Mouse (Mus musculus) MN1 (cell line): Measurements from ENCODE around the gene Scin.
"Not testable (repeated sequence)": the region's sequence is repeated elsewhere in the genome, so short reads cannot be mapped to it uniquely, and the experiment has no call there.

Experiments used
- DNase-seq: peaks from one replicate; pipeline ENCODE4 v3.0.0-alpha.2; 2016; ENCODE audit warnings: low spot score

Gene Scin

DNA sequence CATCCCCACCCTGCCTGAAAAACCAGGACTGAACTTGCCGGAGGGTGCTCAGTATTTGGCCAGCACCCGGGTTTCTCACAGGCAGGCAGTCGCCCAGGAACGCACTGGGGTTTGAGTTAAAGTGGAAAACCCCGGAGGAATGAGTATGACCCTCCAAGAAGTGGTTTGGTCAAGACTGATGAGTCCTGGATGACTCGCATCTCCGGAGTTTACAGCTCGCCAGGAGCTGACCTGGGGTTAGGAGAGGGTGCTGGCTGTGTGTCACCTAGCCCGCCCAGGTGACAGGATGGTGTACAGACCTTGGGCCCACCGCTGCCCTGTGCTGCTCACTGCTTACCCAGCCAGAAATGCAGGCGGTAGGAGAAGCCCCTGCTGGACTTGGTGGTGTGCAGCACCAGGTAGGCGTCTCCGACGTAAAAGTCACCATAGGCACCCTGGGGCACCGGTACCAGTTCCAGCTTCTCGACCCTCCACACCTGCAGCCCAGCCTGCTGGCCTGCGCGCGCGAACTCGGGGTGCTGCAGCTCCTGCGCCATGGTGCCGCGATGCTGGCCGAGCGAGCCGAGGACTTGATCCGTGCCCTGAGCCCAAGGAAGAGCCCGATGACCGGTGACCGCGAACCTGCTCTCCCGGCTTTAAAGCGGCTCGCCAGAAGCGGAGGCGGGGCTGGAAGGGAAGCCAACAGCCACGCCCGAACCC is at the start of gene Scin:
Gene Scin (minus strand): TSS at position 656 of the 699 bp plus-strand sequence.
- DNase-seq: no peak

DNA sequence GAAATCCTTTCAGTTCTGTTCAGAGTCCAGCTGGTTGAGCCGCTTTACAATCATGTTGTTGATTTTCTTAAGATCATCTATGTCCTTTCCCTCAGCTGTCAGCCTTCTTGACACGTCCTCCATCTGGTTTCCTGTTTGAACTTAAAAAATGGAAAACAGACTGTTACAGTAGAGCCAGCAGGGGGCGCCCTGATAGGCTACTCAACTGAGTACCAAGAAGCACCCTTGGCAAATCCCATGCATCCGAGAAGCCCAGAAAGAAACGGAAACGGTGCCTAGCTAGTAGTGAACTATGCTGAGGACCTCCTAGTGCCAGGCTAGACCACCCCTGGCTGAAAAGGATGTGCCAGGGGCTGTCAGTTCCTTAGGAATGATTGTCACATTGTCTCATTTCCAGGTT is 43.1 kb upstream of the Scin start:
- no peak for DNase-seq

DNA sequence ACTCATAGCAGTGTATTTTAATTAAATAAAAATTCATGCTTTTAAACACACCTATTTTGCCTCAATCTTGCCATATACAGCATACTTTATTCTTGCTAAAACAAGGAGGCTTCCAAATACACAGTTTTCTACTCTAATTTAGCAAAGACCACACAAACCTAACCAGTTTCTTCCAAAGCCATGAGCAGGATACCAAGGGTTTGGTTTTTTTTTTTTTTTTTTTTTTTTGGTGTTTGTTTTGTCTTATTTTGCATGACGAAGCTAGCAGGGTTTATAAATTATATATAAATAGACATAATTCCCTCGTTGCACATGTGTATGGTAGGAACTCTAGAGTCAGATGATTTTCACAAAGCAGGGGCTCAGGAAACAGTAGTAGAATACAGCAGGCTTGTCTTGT is 42.1 kb upstream of the Scin start:
- no peak for DNase-seq

DNA sequence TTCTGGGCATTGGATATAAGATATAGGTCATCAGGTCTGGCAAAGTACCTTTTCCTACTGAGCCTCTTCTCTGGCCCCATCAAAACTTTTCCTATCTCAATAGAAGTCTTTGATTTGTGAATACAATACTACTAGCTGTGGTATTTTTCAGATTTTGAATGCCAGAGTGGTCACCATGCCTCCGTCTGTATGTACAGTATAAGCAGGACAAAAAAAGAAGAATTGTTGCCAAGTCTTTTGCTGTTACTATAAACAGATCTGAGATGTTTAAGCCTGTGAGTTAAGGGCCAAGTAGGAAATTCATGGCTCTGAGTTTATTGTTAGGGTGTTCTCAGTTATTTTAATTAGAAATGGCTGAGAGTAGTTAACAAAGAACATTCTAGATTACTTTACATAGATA is 41.1 kb upstream of the Scin start:
- DNase-seq: not testable (repeated sequence)

DNA sequence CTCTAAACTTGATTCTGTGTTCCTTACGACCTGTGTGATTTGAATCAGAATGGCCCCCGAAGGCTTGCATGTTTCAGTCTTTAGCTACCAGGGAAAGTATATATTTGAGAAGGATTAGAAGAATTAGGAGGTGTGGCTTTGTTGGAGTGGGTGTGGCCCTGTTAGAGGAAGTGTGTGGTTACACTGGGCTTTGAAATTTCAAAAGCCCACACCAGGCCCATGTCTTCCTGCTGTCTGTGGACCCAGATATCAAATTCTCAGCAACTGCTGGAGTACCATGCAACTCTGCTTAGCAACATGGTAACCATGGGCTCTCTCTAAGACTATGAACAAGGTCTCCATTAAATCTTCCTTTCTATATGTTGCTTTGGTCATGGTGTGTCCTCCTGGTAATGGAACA is 37.6 kb upstream of the Scin start:
- DNase-seq: no peak

DNA sequence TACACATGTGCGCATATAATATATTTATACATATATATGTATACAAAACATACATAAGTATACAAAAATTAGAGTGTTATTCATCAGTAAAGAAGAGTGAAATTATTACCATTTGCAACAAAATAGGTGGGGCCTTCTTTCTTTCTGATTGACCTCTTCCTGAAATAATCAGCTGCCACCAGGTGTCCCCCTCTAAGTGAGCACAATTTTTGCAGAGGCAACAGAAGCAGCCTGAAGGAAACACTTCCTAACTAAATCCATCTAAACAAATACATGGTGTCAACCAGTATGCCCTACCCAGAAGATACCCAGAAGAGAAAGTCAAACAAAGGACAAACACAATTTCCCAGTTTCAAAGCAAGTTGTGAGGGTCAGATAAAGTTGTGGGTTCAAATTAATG is 35.6 kb upstream of the Scin start:
- DNase-seq: no peak

DNA sequence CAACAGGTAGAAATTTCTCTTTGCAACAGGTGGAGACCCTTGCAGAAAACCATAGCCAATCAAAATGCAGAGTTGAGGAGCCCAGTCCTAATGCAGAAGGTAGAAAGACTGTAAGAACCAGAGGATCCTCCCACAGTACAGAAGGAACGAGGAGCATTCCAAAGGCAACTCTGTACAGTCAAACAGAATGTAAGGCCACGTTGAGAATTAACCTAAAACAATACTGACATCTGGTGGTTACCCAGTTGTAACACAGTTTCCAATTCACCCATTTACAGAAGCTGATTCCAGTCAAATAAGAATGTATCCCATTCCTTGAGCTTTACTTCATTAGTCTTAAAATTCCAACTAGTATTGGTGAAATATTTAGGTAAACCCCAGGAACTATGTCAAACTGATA is 30.6 kb upstream of the Scin start:
- DNase-seq: peak; percentile 65

DNA sequence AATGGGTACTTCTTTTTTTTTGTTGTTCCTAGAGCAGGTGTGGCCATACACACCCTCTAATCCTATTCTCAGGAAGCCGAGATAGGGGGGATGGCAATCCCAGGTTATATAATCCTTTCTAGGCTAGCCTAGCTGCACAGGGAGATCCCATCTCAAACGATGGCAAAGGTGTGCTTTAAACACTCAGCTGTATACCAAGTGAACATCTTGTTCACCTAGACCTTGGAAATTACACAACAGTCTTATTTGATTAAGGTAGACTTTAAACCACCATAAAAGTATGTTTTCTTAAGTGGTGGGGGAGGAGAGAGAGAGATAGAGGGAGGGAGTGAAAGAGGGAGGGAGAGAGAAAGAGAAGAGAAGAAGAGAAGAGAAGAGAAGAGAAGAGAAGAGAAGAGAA is 26.7 kb upstream of the Scin start:
- DNase-seq: no peak

DNA sequence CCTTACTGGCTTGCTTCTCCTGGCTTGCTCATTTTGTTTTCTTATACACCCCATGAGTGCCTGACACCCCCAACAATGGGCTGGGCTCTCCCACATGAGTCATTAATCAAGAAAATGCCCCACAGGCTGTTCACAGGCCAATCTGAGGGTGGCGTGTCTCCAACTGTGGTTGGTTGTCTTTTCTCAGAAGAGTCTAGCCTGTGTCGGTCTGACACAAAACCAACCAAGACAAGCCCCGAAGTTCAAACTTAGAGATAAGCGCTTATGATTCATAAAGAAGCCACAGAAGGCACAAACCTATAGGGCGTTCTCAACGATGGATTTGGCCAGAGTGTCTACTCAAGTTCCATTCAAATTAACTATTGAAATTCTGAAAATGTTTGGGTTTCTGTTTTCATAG is 20.2 kb upstream of the Scin start:
- no peak for DNase-seq

DNA sequence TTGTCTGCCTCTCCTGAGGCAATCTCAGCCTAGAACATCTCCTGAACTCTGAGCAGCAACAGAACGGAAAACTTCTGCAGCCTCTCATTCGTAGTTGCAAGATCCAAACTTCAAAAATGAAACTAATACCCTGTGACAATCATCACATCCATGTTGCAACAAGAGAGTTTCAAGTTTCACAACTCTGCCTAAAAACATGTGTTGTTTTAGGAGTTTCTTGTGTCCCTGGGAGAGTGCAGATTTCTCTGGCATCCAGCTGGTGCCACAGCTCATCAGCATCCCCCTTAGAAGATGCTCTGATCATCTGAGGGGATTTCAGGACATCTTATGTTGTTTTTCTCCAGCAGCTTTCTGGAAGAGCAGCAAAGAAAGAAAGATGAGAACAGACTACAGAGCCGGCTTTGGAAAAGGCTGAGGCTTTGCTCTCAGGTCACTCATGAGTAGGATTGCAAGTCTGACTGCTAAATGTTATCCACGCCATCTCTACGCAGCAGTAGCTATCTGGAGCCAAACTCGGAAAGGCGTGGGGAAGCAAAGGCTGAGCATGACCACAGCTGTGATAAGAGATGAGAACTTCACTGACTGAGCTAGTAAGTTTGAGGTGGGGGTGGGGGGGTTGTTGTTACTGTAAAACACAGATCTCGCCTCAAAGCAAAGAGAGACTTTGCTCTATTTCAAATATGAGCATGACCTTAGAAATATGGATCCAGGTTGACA is 18.5 kb upstream of the Scin start:
- no peak for DNase-seq

DNA sequence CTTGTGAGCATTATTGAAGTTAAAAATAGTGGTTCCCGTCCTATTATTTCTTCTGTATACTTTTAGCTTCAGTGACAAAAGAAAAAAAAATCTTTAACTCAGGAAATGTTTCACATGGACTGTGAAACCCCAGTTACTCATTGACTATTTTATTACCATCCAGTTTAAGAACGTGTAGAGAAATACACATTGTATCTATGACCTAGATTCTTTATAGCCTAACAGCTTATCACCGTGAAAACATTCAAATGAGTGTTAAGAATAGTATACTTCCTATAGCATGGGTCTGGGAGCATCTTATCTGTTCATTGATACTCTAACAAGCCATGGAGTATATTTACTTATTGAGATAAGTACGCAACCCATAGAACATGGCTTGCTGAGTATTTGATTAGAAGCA is 13.3 kb upstream of the Scin start:
- no peak for DNase-seq

DNA sequence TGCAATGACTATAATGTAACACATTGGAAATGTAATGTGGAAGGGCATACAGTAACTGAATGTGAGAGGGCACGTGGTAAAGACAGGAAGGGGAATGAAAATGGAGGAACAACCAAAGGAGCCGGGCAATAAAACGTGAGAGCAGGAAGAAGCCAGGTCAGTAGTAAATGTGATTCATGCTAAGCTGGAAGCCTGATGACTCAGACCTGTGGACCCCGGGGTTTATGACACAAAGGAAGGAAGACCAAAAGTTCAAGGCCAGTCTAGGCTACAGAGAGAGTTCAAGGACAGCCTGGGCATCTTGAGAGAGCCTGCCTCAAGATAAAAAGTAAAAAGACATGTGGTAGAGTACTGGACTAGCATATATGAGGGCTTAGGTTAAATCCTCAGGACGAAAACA is 12.5 kb upstream of the Scin start:
- DNase-seq: no peak

DNA sequence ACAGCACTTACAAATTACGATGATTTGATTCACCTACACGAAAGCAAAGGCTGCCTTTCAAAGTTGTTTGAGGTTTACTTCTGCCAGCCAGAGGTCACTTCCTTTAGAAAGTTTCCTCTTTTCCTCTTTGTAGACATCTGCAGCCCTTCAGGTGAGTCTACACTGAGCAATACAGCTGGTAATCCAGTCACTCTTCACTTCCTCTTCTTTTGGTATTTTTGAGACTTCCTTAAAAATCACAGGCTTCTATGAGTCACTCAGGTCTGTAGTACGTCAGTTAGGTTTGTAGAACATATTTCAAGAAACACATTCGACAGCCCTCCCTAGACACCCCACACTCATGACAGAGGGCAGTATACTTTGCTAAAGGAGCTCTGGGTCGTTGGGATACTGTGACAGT is 6.7 kb upstream of the Scin start:
- DNase-seq: no peak

DNA sequence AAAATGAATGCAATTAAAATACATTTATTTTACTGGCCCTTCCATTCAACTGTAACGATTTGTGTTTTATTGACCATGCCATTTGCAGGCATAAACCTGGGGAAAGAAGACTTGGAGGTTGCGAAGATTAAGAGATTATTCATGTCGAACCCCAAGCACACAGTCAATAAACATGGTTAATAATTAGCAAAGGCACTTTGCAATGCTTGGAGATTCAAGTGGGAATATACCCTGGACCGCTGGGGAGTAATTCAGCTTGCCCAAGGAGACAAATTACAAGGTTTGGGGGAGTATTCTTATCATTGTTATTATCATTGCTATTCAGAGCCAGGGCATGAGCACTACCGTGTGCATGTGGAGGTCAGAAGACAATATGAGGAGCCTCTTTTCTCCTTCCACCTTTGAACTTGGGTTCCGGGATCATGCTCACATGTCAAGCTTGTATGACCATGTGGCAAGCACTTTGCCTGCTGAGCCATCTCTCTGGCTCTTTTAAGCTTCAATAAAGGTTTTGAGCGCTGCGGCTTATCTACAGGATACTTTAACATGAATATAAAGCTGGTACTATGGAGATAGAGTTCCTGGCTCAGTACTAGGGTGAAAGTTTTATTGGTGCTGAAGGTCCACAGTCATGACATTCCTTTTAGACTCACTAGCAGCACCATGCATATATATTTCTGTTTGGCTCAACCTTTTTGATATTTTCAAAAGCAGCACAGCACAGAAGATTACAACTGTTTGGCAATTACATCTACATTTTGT is 5.6 kb upstream of the Scin start:
- DNase-seq: no peak

DNA sequence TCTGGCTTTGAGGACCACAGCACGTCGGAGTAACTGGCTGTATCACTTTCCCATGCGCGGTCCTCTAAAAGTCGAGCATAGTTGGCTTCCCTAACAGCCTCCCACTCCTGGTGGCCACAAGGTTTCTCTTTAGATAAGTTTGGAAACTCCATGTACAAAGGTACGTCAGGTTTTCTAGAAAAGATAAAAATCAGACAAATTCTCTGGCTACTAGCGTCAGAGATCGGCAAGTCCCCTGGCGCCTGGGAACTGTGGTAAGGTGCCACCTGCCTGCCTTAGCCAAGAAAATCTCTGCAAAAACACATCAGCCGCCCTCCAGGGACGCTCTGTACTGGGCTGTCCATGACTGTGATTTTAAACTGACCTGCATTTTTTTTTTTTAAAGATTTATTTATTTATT is 501 bp upstream of the Scin start:
- no peak for DNase-seq

DNA sequence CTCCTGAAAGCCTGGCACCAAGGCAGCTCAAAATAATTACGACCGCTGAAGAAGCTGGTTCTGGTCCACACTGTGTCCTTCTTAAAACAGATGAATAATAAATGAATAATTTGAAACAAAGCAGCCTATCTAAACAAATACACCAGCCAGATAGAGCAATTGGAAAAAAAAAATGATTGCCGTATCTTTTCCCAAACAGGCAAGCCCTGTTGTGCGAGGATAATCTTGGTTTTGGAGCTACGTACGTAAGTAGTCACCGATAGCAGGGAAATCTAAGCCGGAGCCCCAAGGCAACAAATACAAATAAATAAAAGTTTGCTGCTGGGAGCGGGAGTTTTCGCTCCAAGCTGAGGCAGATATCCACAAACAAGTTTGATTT is 845 bp downstream of the Scin start:
- no peak for DNase-seq

DNA sequence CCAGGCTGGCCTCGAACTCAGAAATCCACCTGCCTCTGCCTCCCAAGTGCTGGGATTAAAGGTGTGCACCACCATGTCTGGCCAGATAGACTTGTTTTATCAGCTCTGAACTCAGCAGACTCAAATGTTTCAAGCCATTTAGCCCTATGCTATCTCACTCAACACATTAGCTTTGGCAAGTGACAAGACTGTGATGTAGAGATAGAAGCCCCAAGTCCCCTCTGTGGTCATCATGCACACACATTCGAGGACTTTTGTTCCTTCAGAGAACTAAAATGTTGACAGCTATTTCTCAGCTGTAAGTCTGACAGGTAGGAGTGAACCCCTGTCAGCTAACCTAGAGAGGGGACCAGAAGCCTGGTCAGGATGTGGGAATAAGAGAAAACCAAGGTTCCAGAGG is 15.2 kb downstream of the Scin start:
- no peak for DNase-seq

DNA sequence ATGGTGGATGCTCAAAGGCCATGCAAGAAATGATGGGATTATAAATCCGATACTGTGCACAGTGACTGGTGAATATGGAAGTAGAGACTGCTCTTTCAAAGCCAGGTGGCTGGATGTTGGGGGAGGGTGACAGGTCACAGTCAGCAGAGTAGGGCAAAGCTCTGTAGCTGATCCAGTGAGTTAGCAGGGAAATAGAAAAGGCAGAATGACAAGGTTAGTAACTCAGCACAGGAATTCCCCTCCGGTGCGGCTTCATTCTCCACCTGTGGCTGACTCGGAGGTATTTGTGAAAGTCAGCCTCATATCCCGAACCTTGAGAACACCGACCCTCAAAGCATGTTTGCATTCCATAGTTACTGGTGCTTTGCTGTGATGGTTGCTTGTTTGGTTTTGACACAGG is 17.0 kb downstream of the Scin start:
- DNase-seq: no peak

DNA sequence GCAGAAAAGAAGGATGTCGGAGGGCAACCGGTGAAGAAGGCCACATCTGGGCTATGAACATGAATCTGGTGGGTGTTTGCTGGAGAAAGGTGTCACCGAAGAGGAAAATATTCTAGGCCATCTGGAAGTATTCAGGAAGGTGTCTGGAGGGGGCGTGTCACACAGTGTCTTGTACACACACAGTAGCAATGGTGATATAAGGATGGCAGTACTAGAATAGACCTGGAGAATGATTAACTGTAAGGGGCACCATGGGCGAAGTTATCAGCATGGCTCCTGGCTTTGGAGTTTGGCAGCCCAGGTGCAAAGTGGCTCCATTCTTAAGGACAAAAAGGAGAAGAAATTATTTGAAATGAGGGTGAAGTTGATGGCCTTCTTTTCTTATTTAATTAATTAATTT is 17.8 kb downstream of the Scin start:
- DNase-seq: no peak

DNA sequence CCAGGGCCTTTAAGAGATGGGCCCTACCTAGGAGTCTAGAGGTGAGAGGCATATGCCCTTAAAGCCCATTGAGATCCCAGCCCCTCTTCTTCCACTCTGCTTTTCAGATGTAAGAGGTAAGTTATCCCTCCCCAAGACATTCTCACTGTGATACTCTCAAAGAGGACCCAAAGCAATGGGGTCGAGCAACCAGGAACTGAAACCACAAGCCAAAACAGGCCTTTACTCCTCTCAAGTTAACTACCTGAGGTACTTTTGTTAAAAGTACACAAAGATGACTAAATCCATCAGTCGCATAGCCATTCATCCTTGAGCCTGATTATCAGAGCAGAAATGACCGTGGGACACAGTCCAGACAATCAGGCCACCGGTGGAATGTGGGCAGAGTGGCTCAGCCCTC is 19.1 kb downstream of the Scin start:
- no peak for DNase-seq

DNA sequence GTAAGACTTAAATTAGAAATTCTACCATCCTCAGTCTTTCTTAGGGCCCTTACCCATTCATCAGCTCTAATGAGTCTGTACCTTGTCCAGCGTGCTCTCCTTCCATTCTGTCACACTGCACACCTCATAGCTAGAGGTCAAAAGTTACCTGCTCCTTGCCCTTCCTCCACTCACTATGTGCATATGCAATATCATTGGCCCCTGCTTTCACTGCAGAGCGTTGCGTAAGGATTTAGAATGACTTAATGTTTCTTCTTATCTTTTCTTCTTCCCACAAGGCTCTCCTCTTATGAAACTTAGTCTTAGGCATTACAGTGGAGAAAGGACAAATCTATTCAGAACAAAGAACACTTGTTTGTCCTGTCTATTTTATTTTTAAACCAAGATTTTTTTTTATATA is 20.0 kb downstream of the Scin start:
- DNase-seq: no peak

DNA sequence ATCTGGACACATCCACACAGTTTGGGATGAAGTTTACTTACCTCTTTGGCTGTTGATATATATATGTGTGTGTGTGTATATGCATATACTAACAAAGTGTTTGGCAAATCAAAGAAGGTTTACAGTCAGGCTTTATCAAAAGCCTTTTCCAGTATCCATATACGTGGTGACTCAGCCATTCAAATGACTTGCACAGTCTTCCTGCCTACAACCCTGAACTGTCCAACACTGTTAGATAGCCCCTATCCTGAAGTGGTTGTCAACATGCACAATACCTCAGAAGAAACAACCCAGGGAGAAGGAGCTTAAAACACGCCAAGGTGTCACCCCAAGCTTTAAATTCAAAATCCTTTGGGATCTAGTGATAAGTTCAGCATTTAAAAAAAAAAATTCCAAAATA is 20.4 kb downstream of the Scin start:
- no peak for DNase-seq

DNA sequence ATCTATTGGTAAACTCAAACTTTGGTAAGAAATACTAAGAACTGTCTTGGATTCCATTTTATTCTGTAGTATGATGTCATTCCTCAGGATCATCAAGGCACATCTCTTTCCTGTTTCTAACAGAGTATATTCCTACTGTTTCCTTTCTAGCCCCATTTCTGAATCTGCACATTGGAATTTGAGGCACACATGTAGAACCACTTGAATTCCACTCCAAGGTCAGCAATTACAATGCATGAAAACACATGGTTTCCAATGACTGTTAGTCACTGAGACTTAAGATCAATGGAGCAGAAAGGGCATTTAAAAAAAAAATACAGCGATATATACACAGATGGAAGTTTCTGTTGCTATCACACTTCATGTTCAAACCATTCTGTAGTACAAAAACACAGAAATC is 24.8 kb downstream of the Scin start:
- no peak for DNase-seq
